Mouse (Mus musculus) heart, adult 18-20 months (tissue): ENCODE measurements around the gene Ica1. TPM values are rescaled to one million over a fixed set of nuclear protein-coding genes. Genes with fewer than 3 reads are reported as not detected.

Source experiments
- DNase-seq, 2 experiments: peaks; one replicate each; pipeline ENCODE4 v3.0.0; 2021 to 2022; ENCODE audit warnings: mixed read lengths in 1 of 2
- total RNA-seq, 2 experiments: library from RNA; stranded (reverse); gene quantifications; 2 replicates each; pipeline ENCODE4 v1.2.3; 2021

Gene Ica1
- total RNA-seq, 2 experiments from 2014 or later: 12.1 to 12.6 TPM

DNA sequence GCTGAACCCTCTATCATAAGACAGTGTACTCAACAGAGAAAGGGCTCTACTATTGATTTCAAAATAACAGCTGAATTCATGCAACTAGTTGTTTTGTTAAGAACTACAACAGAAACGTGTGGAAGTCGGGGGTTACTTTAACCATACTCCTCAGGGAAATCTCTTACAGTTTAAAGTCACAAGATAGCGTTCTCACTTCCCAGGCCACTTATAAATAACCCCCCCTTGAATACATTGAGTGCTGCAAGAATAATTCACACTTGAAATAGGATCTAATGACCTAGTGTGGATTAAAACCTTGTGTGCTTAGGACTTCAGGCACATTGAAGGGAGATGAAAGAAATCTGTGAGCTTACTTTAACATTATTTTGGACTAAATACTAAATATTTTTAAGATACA is 87.8 kb downstream of the Ica1 start:
- no peak for DNase-seq

DNA sequence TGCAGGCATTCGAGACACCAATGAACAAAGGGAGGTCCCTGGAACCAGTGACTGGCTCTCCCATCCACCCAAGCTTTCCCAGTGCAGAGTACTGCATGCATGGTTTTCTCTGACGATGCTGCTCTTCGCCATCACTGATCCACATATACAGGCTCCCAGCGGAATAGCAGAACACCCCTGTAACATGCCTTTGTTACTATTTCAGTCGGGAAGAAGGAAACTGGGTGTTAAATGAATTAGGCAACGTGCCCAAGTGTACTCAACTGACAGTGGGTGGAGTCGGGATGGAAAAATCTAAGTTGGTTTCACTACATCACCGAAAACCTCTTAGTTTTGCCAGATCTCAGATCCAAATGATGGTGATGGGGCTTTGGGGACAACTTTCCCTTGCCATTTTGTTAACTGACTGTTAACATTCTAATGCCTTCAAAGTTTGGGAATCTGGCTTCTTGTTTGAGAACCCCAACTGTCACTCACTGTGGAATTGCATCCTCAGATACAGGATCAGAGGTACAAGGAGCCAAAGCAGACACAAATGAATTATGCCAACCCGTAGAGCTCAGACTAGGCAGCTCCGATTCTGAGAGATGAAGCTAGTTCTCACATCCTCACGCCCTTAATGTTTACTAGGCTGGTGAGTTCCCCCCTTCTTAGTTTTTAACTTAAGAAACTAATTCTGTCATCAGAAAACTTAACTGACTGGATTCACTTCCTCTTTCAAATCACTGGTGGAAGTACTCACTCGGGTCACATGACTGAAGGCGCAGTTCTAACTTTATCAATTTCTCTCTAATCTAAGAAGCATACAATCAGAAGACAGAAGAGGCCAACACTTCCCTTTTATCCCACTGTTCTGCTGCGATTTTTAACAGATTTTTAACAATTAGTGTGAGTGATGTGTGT is 91.4 kb downstream of the Ica1 start:
- DNase-seq: peak; percentile 42 to 61

DNA sequence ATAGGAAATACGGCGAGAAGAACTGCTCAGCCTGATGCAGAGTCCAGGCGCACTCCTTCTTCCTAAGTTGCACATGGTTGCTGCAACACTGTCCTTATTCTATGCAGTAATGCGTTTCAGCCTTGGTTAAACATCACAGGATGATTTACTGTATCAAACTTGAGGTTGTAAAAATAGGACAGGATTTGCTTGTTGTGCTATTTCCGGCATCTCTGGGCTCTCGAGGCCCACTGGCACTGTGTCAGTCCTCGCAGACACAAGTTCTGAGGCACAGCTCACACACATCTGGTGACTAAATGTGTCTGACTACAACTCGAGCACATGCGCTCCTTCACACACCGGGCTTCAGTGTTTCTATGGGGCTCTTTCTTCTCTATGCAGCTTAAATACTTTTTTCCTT is 94.9 kb downstream of the Ica1 start:
- DNase-seq: peak; percentile 39 to 42

DNA sequence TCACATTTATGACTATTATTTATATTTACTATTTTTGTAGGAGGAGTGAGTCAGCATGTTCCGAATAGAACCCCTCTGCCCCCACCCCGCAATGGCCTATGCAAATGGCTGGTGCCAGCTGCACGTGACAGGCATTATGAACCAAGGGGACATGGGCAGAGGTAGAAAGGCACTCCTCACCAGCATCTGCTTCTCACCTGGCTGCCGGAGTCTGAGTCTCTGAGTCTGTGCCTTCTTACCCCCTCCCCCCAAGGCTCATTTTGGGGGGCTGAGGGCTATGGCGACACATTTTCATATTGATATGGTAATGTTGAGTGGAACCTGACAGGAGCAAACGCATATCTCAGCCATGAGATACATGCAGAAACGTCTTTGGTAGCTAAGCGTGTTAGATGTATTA is 97.4 kb downstream of the Ica1 start:
- DNase-seq: no peak

DNA sequence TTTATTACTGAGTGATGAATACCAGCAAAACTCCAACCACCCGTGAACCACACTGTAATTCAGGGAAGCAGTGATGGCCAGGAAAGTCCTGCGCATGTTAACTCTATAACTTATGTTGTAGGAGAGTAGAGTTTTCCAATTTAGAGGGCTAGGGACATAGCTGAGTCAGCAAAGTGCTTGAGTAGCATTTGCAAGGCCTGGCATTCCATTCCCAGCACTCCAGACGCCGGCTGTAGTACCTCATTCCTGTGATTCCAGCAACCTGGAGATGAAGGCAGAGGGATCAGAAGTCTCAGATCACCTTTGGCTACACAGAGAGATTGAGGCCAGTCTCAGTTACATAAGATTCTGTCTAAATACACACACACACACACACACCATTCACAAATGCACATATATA is 105.3 kb downstream of the Ica1 start:
- DNase-seq: no peak

DNA sequence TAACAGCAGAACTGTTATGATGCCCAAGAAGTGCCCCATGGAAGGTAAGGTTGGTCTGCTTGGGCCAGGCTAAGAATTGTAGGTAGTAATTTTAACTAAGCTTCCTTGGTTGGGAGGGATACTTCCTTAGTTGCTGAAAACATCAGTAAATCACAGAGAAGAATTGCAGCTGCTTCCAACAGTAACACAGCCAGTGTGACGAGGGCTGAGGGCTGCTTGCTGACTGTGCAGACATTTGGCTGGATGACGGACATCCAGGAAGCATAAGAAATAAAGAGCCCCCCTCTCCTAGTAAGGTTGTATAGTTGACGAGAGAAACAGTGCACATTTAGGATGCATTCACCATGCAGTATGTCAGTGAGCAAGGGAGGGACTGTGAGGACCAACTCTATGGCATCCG is 108.9 kb downstream of the Ica1 start:
- no peak for DNase-seq

DNA sequence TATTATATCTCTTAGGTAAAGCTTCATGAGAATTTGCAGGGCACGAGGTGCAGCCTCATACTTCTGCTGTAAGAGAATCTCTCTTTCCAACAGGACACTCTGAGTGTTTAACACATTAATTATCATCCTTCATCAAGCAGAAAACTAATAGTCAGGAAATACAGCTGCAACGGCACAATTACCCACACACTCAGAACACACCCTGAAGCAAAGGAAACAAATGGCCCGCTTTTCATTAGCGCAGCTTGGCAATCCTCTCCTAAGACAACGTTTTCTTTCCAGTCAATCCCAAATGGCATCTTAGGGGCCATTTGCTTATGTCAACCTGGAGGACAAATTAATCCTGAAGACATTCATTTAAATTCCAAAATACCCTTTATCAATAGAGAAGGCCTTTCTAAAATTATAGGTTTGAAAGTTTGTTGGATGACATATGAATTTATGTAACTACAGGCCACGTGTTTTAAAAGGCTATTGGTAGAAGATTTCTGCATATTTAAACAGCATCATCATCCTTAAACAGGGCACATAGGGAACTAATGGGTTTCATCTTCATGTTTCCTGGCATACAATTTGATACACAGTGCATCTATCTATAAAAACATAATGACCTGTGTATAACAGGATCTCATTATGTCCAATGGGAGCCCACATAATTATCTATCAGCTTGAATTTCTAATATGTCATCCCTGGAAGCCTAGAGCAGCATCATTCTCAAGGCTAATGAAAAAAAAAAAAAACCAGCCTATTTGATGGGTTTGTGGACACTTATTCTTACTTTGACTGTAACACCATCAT is 110.1 kb downstream of the Ica1 start:
- DNase-seq: no peak

DNA sequence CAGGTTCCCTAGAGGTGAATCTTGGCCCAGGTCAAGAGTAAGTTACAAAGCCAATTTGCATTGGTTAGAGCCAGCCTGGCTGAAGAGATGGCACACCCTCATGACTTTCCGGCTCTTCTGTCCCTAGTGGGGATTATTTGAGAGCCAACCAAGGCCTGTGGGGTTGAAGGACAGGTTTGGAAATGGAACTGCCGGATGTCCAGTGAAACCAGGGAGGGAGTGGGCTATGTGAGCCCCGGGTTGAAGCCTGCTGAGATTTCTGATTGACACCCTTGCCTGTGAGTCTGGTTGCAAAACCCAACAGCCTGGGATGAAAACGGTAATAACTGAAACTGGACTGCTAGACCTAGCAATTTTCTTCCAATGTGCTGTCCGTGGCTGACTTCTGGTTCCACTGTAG is 112.5 kb downstream of the Ica1 start:
- DNase-seq: no peak

DNA sequence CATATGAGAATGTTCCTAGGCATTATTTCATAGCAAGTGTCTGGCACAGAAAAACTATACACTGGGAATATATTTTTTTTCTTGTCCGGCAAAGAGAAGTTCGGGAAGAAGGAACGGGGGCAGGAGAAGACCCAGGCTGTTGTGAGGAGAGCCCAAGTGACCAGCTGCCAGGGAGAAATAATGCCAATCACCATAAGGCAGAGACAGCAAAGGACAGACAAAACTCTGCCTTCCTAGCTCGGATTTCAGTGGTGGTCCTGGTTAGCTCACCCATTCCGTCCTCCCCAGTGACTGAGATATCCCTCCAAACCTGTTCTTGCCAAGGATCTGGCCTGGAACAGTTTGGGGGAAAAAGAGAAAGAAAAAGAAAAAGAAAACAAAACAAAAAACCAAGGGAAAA is 113.3 kb downstream of the Ica1 start:
- no peak for DNase-seq

DNA sequence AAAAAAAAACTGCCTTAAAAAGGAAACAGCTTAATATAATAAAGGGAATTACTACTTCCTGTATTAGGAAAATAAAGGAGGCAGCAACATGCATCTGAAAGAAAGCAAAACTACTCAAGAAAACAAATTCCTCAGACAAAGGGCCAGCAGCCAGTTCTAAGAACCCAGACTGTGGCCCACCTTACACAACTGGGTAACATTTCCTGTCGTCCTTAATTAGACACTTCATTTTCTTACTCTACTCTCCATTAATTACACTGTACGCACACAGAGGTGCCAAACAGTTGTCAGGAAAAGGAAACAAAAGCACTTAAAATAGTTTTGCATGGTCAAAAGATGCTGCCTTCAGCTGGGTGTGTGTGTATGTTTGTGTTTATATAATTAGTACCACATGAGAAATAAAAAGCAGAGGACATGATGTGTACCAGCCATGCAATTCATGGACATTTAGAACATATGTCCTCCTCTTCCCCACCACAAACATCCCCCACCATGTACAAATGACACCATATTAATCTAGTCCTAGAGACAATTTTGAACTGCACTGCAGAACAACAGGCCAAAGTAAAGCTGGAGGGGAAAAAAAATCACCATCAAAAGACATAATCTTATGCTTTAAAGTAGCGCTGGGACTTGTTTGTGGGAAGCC is 115.1 kb downstream of the Ica1 start:
- no peak for DNase-seq

DNA sequence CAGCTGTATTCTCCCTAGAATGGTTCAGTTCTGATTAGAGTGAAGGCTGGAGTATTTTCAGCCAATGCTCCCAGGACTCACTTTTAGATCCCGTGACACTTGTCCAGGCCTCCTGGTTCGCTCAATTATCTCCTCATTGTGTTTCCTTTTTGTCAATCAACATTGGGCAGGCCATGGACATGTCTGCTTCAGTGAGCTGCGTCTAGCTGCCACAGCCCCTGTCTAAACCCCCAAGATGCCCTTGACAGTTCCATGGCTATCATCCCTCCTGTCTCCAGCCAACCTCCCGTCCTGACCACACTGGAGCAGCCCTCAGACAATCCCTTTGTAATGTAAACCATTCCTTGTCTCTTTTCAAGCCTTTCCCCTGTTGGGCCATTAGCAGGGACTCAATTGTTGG is 116.9 kb downstream of the Ica1 start:
- no peak for DNase-seq

DNA sequence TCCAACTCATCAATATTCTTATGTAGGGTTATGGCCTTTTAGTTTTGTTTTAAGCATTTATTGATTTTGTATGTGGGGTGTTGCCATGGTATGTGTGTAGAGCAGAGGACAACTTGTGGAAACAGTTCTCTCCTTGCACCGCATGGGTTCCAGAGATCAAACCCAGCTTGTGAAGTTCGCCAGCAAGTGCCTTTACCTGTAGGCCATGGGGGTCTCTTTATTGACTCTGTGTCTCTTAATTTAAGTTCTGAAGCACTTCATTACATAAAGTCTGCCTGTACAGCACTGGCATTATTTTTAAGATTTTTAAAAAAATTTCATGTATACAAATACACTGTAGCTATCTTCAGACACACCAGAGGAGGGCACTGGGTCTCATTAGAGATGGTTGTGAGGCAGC is 118.2 kb downstream of the Ica1 start:
- DNase-seq: no peak

DNA sequence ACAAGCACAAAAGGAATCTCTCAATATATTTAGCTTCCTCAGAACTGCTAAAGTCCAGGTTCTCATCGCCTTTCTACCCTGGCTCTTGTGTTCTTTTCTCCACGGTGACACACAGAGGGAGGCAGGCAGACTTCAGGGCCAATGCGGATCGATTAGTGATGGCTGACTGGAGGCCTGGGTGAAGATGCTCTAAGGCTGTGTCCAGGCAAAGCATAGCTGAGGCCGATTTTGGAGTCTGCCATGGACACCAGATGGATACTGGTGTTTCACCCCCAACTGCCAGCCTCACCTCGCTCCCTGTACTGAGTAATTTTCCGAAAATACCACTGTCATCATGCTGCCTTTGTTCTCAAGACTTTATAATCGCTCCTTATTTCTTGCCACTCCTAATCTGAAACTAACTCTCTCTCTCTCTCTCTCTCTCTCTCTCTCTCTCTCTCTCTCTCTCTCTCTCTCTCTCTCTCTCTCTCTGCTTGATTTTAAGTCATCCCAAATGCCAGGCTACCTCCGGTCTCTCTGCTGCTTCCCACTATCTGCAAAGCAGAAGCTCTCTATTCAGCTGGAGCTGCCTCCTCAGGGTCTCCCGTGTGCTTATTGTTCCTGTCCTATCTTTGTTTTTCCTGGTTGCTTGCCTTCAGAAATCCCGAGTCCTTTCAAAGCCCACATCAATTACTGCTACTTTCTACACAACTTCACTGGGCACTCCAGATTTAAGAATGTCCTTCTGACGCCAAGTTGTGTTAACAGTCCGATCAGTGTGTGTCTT is 118.9 kb downstream of the Ica1 start:
- DNase-seq: no peak

DNA sequence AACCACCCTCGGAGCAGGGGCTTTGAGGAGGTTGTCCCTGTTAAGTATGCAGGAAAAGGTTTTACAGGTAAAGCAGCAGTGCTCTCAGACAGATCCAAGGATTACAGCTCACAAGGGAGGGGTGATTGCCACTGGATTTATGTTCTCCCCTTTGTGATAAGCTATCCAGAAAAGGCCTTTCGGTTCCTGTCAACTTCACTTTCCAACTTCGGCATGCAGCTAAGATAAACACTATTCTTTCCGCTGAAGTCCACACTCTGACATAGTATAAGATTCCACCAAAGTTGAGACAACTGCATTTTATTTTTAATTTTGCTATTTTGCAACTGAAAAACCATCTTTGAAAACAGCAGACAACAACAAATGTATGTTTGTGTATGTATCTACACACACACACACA is 119.9 kb downstream of the Ica1 start:
- DNase-seq: no peak

DNA sequence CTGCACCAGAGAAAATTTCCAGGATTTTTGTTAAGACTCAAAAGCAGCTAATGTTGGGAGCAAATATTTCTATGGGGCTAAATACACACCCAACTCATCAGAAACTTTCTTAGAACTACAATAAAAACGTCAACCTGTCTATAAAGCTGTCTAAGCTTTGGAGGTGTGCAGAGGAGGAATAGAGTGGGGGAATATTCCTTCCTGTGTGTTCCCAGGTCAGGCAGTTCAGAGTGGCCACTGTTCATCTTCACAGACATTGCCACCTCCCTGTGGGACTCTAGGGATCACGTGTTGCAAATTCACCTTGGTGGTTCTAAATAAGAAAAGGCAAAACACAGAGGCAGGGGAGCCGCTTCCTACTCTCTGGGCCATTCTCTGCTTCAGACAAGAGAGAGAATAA is 120.8 kb downstream of the Ica1 start:
- DNase-seq: no peak

DNA sequence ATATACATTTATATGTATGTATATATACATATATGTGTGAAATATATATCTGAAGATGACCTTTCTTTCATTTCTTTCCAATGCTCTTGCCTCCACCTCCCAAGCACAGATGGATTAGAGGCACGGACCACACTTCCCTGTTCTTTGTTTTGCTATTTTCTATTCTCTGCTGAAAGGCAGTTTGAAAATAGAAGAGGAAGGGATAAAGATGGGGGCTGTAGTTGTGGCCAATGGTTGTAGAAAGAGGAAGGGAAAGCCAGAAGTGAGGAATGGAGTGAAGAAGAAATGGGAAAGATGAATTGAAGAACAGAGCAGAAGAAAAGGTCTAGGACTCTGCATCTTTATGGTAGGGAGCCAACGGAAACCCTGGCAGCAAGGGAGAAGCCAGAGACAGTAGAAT is 122.8 kb downstream of the Ica1 start:
- DNase-seq: no peak

DNA sequence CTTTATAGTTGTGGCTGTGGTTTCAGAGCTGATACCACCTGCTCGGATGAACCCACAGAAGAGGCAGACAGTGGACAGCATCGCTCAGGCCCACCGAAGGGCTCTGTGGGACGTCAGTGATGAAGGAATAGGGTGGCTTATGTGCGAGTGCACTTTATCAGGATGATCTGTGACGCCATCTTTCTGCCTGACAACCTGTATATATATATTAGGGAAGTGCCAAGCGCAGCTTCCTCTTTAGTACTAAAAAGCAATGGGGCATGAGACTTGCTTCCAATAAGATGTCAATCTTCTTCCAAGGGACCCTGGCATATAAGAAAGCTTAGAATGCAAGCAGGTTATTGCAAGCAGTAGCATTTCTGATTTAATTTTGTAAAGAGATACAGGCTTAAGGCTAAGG is 127.9 kb downstream of the Ica1 start:
- no peak for DNase-seq

DNA sequence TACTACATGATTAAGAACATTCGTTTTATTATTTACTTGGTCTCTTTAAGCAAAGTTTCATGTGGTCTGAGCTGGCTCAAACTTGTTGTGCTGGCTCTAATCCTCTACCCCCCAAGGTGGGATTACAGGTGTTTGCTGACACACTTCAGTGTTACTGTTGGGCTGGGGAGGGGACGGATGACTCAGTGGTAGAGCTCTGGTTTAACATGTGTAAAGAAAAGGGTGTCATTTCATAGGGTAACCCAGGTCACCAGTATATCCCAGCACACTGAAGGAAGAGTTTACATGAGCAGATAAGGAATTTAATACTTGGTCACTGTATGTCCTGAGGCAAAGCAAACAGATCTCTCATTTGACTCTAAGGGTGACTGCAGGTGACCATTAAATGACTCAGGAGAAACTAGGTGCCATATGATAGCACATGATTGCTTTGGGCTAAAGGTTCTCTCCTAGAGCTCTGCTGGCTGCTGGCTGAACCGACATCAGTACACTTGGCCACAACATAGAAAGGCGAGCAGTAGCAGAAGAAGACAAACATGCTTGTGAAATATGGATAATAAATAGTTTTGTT is 128.9 kb downstream of the Ica1 start:
- no peak for DNase-seq

DNA sequence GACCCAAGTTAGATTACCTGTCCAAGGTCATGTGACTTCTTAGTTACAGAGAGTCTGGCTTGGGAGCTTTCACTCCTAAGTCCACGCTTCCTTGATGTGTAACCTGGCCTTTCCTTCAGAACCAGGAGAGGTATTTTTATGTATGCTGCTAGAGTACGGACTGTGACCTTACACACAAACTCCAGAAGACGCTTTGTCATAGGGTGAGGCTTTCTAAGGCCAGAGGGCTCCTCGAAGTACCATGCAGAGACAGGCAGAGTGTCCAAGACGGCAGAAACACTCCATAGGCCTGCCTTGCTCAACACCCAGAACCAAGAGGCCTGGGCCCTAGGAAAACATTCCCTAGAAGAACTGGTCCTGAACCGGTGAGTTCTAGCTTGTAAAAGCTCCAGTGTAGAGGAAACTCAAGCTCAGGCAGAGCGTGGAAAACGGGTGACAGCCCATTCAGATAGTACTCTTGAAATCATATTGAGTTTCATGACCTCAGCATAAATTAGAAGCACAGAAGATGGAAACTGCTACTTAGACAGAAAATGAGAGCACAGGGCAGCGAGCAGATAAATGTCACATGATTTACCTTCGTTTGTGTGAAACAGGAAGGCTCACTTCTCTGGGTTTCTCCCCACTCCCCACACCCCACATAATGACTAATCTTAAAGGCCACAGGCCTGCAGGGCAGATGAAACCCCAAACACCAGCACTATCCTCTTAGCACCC is 129.9 kb downstream of the Ica1 start:
- DNase-seq: no peak

DNA sequence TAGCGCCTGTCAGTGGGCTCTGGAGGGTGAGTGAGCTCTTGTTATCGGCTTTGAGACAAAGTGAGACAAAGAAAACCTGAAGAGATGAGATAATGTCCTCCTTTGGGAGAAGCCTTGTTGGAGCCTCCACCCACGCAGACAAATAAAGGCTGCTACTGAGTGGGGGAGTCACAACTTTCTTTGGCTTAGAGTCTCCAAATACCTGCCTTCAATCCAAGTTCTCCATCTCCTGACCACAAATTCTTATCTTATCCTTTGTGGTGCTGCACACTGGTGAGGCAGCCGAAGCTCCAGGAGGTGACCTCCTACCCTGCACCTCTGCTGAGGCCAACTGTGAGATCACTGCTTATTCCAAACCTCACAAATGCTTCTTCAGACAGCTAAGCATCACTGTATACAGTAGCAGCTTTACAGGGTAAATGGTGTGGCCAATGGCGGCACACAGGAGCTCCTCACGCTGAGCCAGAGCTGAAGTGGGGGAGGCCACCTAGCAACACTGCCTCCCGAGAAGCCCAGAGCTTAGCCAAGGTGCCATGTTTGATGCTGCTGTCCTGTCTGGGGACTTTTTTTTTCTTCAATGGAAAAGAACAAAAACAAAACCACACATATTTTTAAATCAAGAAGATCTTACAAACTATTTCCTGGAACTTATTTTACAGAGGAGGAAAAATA is 130.6 kb downstream of the Ica1 start:
- DNase-seq: no peak

DNA sequence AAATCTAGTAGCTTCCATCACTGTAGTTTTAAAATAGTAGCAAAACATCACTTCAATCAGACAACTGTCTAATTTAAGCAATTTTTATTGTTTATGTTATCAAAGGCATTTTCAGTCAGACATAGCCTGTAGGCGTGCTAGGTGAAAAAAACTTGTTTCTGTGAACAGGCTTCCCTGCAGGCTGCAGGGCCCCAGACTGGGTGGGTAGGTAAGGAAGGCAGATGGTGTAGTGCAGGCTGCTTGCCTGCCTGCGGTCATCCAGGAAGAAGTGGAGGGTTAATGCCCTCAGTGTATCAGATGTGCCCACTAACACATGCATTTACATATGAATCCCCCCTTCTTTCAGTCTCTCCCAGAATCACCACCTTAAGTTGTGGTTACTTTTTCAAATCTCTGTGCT is 132.6 kb downstream of the Ica1 start:
- DNase-seq: no peak
